Mouse (Mus musculus) limb, embryonic 12.5 days (tissue): ENCODE measurements around the gene E130208F15Rik. TPM values are rescaled to one million over a fixed set of nuclear protein-coding genes. Genes with fewer than 3 reads are reported as not detected.

Experiments used
- ATAC-seq: fragments of 200-750 bp; cut with Nextera tagmentation; 2 replicates; pipeline ENCODE4 v1.8.0; 2017; ENCODE audit warnings: low read depth, moderate TSS enrichment; ENCODE audit not compliant: insufficient number of reproducible peaks, insufficient read depth, low FRiP score, low TSS enrichment
- H3K27ac ChIP-seq: fragments of 300-500 bp; sonication (generic); 2 replicates; pipeline ENCODE4 v1.5.1; 2016; ENCODE audit warnings: mild to moderate bottlenecking, moderate library complexity
- H3K27me3 ChIP-seq: fragments of 300-500 bp; sonication (generic); 2 replicates; pipeline ENCODE4 v1.6.1; 2016; ENCODE audit warnings: mild to moderate bottlenecking, moderate library complexity
- H3K36me3 ChIP-seq: fragments of 300-500 bp; sonication (generic); 2 replicates; pipeline ENCODE4 v1.6.1; 2016; ENCODE audit warnings: mild to moderate bottlenecking, moderate library complexity
- H3K4me1 ChIP-seq: fragments of 300-500 bp; sonication (generic); replicated peaks from 2 replicates; pipeline ENCODE4 v1.6.1; 2016
- H3K4me2 ChIP-seq: fragments of 300-500 bp; sonication (generic); 2 replicates; pipeline ENCODE4 v1.6.1; 2016; ENCODE audit warnings: mild to moderate bottlenecking, moderate library complexity
- H3K4me3 ChIP-seq: fragments of 300-500 bp; sonication (generic); replicated peaks from 2 replicates; pipeline ENCODE4 v1.5.1; 2016; ENCODE audit warnings: mild to moderate bottlenecking
- H3K9ac ChIP-seq: fragments of 300-500 bp; sonication (generic); replicated peaks from 2 replicates; pipeline ENCODE4 v1.6.1; 2016; ENCODE audit warnings: mild to moderate bottlenecking, moderate library complexity
- H3K9me3 ChIP-seq: fragments of 300-500 bp; sonication (generic); 2 replicates; pipeline ENCODE4 v1.6.1; 2016; ENCODE audit warnings: mild to moderate bottlenecking, moderate library complexity
- WGBS: fragments of 180-500 bp; shearing (Covaris S2); methylation state at CpG from one replicate; pipeline ENCODE4 v1.1.7; 2016; 5-methylcytosine and 5-hydroxymethylcytosine counted together
- polyA plus RNA-seq: library from polyadenylated mRNA; unstranded; fragments of >200 nt; fragmentation: Nextera tagmentation; extraction: Ambion mirVana; gene quantifications from 2 replicates; pipeline ENCODE4 v1.2.1, GENCODE M21; 2016

Gene E130208F15Rik
- polyA plus RNA-seq, 1 experiment from 2014 or later: 5.0 TPM

DNA sequence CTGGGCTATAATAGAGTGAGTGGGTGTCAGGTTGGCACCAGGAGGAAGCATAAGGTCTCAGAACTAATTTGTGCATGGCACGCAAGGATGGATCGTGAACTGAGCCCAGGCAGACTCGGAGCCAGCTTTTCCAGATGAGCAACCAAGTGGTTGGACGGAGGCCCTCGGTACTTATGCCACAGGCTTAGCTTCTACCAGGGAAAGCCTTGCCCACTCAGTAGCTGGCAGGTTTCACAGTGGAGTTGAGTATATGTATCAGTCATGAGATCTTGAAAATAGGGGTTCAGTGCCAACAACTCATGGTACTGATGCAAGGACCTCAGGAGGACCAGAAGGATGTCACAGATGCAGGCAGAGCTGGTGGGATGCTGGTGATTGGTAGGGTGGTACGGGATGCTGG is 14.1 kb downstream of the E130208F15Rik start:
- Histone ChIP-seq H3K4me2 (no peak overlapping the region), H3K9ac (no peak overlapping the region), H3K4me3 (no peak overlapping the region), H3K9me3 (no peaks in the 10 kb centered on the region), H3K4me1 (no peaks in the 10 kb centered on the region), H3K36me3 (no peaks in the 10 kb centered on the region), H3K27ac (no peak overlapping the region), H3K27me3 (peaks cover 44% of the 10 kb centered on the region)
- ATAC-seq: no peak
- WGBS: 75% methylated on average over 6 of the region's 6 CpGs

DNA sequence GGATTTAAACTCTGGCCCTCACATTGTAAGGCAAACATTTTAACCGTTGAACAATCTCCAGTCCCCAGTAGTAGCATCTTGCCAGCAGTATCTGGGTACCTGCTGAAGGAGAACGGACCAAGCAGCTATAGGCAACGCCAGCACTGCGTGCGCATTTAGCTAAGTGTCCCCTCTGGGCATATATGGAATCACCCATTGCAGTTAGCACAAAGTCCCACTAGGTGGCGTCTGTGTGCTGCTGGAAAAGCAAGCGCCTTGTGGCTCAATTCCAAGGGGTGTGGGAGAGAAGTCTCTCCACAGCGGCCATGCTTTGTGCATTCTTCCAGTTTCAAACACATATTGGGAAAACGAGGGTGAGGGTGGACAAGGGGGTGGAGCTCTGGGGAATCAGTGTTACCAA is 14.8 kb downstream of the E130208F15Rik start:
- Histone ChIP-seq H3K27ac (no peak overlapping the region), H3K9ac (no peak overlapping the region), H3K36me3 (no peaks in the 10 kb centered on the region), H3K4me2 (no peak overlapping the region), H3K4me1 (no peaks in the 10 kb centered on the region), H3K4me3 (no peak overlapping the region), H3K9me3 (no peaks in the 10 kb centered on the region), H3K27me3 (peaks cover 46% of the 10 kb centered on the region)
- WGBS: 3% methylated on average over 9 of the region's 9 CpGs
- ATAC-seq: no peak

DNA sequence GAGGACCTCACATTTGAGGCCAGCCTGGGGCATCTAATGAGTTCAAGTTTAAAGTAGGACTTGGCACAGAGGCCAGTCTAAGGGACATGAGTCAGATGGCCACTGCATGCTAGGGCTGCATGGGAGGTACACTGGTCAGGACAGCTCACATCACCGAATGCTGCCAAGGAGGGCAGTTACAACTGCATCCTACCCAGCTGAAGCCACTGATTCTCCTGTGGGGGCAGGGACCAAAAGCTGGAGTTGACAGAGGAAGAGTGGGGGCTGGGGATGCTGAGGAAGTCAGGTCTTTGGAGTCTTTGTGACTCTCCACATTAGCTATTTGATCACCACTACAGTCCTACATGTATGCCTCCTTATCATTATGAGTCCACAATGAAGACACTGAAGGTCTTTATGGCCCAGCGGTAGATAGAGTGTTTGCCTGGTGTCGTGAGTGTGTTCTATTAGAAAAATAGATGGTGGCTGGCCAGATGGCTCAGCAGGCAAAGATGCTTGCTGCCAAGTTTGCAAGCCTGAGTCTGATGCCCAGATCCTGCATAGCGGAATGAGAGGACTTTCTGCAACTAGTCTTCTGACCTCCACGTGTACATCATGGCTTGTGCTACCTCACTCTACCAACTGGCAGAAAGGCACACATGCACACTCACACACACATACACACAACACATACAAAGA is 18.0 kb downstream of the E130208F15Rik start:
- peaks cover 31% of the 10 kb centered on the region for H3K27me3 ChIP-seq
- no peak for ATAC-seq
- no peak overlapping the region for H3K4me3 ChIP-seq
- 72% methylated on average over 5 of the region's 5 CpGs for WGBS
- no peak overlapping the region for H3K4me2 ChIP-seq
- H3K36me3 ChIP-seq: no peaks in the 10 kb centered on the region
- H3K4me1 ChIP-seq: peaks cover 6% of the 10 kb centered on the region; the same call in 1 of the 2 replicates
- no peaks in the 10 kb centered on the region for H3K9me3 ChIP-seq
- H3K9ac ChIP-seq: no peak overlapping the region
- no peak overlapping the region for H3K27ac ChIP-seq

DNA sequence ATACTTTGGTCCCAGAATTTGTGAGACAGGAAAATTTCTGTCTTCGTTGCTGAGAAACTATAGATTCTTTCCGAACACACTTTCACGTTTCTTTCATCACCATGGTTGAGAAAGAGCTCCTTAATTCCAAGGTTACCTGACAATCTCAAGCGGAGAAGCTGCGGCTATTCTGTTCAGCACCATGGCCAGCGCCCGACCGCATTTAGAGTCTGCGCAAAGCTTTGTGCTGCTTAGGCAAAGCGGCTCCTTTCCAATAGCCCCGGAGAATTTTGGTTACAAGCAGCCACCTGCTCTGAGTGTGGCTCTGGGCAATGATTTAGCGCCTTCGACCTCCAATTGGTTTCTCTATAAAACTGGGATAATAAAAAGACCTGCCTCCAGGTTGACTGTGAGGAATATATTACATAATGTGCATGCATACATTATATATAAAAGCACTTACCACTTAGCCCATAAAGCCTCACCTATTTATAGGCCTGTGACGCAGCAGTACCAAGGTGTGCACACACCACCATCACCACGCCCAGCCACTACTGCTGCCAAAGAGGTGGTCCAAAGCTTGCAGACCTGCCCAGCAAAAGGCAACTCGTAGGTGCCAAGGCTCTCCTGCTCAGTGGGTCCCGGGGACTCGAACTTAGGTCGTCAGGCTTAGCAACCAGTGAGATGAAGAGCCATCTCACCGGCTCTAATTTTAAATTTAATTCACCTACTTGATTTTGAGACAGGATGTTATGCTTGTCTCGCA is 25.3 kb downstream of the E130208F15Rik start:
- peaks cover 45% of the 10 kb centered on the region for H3K27me3 ChIP-seq

DNA sequence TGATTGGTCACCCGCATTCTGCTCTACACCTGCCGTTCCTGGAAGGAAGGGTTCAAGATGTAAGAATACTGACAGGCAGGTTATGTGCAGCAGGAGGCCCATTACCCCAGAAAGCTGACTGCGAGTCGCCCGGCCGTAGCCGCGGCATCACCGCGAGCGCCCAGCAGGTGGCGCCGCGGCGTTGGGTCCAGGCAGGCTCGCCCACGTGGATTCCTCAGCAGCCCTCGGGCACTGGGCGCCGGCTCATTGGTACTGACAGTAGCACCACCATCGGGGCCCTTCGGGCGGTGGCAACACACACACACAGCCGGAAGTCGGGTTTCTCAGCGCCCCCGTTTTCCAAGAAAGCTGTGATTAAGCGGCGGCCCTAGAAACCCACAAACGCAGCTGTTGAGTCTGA is 26.3 kb downstream of the E130208F15Rik start:
- peaks cover 6% of the 10 kb centered on the region; the same call in 1 of the 2 replicates for H3K4me1 ChIP-seq
- no peak overlapping the region for H3K27ac ChIP-seq
- H3K9me3 ChIP-seq: no peaks in the 10 kb centered on the region
- no peak overlapping the region for H3K4me3 ChIP-seq
- no peak overlapping the region for H3K9ac ChIP-seq
- no peak for ATAC-seq
- no peaks in the 10 kb centered on the region for H3K36me3 ChIP-seq
- peak overlapping the region; percentile 7; the same call in 1 of the 2 replicates for H3K4me2 ChIP-seq
- WGBS: 2% methylated on average over 30 of the region's 30 CpGs
- peaks cover 43% of the 10 kb centered on the region for H3K27me3 ChIP-seq

More for the DNA sequence above, 25.3 kb downstream of the E130208F15Rik start:
- Histone ChIP-seq H3K9me3 (no peaks in the 10 kb centered on the region), H3K4me3 (no peak overlapping the region), H3K36me3 (no peaks in the 10 kb centered on the region), H3K4me1 (peaks cover 6% of the 10 kb centered on the region; the same call in 1 of the 2 replicates), H3K4me2 (no peak overlapping the region), H3K27ac (no peak overlapping the region), H3K9ac (no peak overlapping the region)
- 27% methylated on average over 21 of the region's 21 CpGs for WGBS
- no peak for ATAC-seq

DNA sequence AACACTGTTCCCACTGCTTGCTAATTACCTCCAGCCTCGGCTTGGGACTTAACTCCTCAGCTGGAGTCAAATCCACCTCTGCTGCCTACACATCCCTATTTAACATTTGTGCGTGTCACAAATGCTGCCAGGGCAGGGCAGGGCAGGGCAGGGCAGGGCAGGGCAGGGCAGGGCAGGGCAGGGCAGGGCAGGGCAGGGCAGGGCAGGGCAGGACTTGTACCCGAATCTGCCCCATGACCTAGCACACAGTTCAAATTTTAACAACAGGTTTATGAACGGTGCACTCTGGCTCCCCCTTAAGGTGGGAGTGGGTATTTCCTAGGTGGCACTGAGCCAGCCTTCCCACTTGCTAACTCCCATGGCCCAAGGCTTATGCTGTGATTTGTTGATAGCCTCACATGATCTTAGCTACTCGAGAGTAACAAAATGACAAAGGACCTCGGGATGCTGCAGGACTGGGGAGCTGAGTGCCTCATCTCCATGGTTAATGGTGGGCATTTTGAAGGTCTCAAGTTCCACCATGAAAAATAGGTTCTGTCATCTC is 31.8 kb downstream of the E130208F15Rik start:
- no peaks in the 10 kb centered on the region for H3K9me3 ChIP-seq
- H3K36me3 ChIP-seq: peaks cover 26% of the 10 kb centered on the region
- 13% methylated on average over 6 of the region's 6 CpGs for WGBS
- no peak overlapping the region for H3K27ac ChIP-seq
- no peak overlapping the region for H3K9ac ChIP-seq
- H3K27me3 ChIP-seq: peaks cover 26% of the 10 kb centered on the region
- ATAC-seq: no peak
- no peak overlapping the region for H3K4me2 ChIP-seq
- peaks cover 8% of the 10 kb centered on the region; the same call in 1 of the 2 replicates for H3K4me1 ChIP-seq
- H3K4me3 ChIP-seq: no peak overlapping the region

DNA sequence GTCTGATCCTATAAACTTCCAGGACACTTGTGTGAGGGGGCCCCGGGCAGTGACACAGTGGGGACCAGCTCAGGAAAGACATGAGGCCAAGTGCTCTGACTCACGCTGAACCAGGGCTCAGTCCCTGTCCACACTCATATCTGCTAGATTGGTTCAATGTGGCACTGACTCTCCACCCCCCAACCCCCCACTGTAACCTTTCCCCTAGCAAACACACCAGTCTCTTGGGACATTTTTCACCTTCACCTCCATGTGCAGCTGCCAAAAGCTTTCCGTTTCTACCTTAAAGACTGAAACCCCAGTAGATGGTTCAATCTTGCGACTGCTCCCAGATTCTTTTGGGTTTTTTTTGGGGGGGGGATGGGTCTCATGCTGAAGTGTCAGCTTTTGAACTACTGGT is 32.5 kb downstream of the E130208F15Rik start:
- H3K4me2 ChIP-seq: no peak overlapping the region
- peaks cover 27% of the 10 kb centered on the region for H3K36me3 ChIP-seq
- ATAC-seq: no peak
- H3K9me3 ChIP-seq: no peaks in the 10 kb centered on the region
- 61% methylated on average over 4 of the region's 4 CpGs for WGBS
- H3K4me1 ChIP-seq: peaks cover 8% of the 10 kb centered on the region; the same call in 1 of the 2 replicates
- no peak overlapping the region for H3K27ac ChIP-seq
- H3K4me3 ChIP-seq: no peak overlapping the region
- H3K27me3 ChIP-seq: peaks cover 18% of the 10 kb centered on the region
- H3K9ac ChIP-seq: no peak overlapping the region

DNA sequence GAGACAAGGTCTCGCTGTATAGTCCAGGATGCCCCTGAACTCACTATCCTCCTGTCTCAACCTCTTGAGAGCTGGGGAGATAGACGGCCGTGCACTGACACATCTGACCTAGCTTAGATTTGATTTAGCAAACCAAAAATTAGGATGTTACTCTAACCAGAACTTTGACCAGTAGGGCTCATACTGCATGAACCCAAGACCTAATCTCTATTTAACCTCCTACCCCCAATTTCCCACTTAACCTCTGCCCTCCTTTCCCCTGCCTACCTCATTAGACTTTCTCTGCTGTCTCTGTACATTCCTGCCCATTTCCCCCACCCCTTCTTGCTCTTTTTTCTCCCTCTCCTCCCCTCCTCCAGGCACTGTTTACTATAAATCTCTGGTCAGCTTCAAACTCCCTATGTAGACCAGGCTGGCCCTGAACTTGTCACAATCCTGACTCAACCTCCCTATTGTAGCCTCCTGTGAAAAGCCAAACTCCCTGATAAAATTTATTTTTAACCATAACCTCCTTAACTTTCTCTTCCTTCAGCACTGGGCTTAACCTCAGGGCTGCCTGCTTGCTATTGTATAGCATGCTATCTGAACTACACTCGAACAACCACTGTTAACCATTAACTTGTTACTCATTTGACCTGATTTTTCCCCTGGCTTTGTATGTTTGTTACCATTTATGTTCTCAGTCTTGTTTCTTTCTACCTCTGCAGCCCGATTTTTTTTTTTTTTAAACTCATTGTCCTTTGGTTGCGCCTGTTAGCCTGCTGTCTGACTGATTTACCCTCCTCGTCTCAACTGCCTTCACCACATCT is 37.0 kb downstream of the E130208F15Rik start:
- Histone ChIP-seq H3K4me2 (no peak overlapping the region), H3K9me3 (no peaks in the 10 kb centered on the region), H3K9ac (no peak overlapping the region), H3K4me3 (no peak overlapping the region), H3K27me3 (no peaks in the 10 kb centered on the region; the same call in 1 of the 2 replicates), H3K27ac (no peak overlapping the region), H3K4me1 (peaks cover 30% of the 10 kb centered on the region), H3K36me3 (peaks cover 43% of the 10 kb centered on the region)
- no peak for ATAC-seq
- WGBS: 75% methylated on average over 7 of the region's 7 CpGs

DNA sequence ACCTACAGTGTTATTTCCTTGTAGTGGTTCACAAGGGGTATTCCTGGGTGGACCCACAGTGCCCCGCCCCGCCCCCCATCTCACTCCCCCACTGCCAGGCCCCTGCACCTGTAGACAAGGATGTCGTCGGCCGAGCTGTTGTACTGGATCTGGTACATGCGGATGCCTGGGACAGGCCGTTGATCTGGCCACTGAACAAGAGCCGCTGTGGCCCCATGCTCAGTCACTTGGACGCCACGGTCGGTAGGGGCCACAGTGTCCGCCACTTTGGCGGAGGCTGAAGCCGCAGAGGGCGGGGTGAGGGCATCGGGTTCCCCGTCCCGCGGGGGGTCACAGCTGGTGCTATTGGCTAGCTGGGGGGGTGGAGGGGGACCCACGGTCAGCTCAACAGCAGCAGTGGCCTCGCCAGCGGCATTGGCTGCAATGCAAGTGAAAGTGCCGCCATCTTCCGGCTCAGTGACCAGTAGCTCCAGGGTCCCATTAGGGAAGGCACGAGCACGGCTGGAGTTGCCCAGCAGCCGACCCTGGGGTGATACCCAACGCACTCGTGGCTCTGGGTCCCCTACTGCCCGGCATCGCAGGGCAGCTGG is 37.8 kb downstream of the E130208F15Rik start:
- WGBS: 85% methylated on average over 31 of the region's 31 CpGs
- no peak for ATAC-seq
- Histone ChIP-seq H3K27me3 (peaks cover 8% of the 10 kb centered on the region), H3K4me3 (no peak overlapping the region), H3K27ac (no peak overlapping the region), H3K4me1 (peaks cover 23% of the 10 kb centered on the region), H3K9me3 (no peaks in the 10 kb centered on the region), H3K4me2 (no peak overlapping the region), H3K9ac (no peak overlapping the region), H3K36me3 (peaks cover 43% of the 10 kb centered on the region)

DNA sequence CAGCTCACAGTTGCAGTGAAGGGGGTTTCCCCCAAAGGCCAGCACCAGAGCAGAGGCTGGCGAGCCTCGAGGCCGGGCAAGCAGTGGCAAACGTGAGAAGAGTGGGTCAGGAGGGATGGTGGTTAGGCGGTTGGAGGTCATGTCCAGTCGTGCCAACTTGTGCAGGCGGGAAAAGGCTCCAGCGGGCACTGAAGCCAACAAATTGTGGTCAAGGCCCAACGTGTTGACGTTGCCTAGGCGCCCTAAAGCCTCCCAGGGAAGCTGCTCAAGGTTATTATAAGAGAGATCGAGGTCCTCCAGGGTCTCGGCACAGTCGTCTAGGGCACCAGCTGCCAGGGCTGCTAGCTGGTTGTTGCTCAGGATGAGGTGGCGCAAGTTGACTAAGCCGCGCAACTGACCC is 38.5 kb downstream of the E130208F15Rik start:
- no peak for ATAC-seq
- Histone ChIP-seq H3K36me3 (peaks cover 43% of the 10 kb centered on the region), H3K4me1 (peaks cover 23% of the 10 kb centered on the region), H3K4me3 (no peak overlapping the region), H3K9ac (no peak overlapping the region), H3K27me3 (peaks cover 14% of the 10 kb centered on the region), H3K9me3 (no peaks in the 10 kb centered on the region), H3K27ac (no peak overlapping the region), H3K4me2 (no peak overlapping the region)
- 91% methylated on average over 17 of the region's 17 CpGs for WGBS
